Mouse (Mus musculus) T-helper 17 cell (primary cell): ENCODE data around the gene Echdc2.
"Not testable (repeated sequence)": the region's sequence is repeated elsewhere in the genome, so short reads cannot be mapped to it uniquely, and the experiment has no call there.

Experiments
- in situ Hi-C, 2 experiments: fragments of 300-600 bp; cut with MboI, MseI; formaldehyde crosslinking; loops; 1 replicate in 1 of 2; 2 replicates in 1 of 2; pipeline ENCODE4 v1.15.1; 2025; ENCODE audit warnings: high pct_unique_total_duplicates in 2 of 2

Echdc2 gene

GRCm38 (mm10) chr4:108165152-108165895 lies at the start of gene Echdc2:
Gene Echdc2, plus strand, starts transcription at chr4:108165437.
- in situ Hi-C loops, result no loop called here

DNA sequence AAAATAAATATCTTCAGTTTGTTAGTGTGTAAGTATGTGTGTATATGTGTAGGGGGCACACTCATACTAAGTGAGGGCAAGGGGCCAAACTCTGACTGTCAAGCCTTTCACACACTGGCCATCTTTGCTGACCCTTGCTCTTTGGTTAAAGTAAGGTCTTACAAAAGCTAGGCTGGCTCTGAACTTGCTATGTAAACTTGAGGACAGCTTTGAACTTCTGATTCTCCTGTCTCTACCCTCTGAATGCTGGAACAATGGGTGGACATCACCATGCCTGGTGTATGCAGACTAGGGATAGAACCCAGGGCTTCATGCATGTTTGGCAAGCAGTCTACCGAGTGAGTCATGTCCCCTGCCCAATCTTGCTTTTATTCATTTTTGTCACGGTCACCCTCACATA lies 48.8 kb upstream of the Echdc2 start:
- in situ Hi-C loops, result no loop called here

DNA sequence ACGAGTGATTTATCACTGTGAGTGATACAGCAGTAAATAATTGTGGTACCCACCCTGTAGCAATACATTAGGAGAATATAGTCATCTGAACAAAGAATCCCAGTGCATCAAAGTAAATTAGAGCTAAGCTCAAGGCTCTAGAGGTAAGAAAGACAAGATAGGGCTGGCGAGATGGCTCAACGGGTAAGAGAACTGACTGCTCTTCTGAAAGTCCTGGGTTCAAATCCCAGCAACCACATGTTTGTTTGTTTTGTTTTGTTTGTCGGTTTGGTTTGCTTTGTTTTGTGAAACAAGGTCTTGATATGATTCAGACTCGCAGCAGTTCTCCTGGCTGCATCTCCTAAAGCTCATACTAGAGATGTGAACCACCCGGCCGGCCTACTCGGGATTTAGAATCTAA lies 47.7 kb upstream of the Echdc2 start:
- in situ Hi-C loops, result no loop called here

- in situ Hi-C loops, result no loop called here
Observed at GRCm38 (mm10) chr4:108117924-108118876, 47.0 kb upstream of the Echdc2 start.

- in situ Hi-C loops, result no loop called here
Observed at GRCm38 (mm10) chr4:108124104-108124503, 41.1 kb upstream of the Echdc2 start.

DNA sequence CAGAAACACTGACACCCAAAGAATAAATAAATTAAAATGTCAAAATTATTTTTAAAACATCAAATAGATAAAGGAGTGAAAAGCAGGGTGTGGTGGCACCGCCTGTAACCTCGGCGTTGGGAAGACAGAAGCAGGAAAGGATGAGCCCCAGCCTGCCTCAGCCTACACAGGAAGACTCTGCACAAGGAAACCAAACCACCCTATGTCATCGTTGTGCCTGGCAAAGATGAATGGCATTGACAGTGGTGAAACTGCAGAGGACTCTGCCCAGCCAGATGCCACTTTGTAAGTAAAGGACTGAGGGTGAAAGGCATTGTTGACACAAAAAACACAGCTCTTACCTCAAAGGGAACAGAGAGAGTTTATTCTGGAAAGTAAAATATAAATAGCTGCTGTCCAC lies 39.0 kb upstream of the Echdc2 start:
- in situ Hi-C loops, result no loop called here

DNA sequence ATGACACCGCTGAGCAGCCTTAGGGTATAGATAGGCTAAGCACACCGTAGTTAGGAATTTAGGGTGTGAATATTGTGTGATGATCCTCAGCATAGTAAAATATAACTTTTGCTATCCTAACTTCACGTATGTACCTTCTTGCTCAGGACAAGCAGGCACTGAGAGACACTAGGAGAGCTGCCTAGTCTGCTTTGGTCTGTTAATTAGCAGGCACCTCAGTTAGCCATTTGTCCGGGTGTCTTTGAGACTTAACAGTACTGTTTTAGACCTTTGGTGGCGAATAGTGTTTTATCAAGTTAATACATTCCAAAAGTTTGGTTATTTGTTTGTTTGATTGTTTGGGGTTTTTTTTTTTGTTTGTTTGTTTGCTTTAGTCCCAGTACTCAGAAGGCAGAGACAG lies 37.7 kb upstream of the Echdc2 start:
- in situ Hi-C loops, result no loop called here

DNA sequence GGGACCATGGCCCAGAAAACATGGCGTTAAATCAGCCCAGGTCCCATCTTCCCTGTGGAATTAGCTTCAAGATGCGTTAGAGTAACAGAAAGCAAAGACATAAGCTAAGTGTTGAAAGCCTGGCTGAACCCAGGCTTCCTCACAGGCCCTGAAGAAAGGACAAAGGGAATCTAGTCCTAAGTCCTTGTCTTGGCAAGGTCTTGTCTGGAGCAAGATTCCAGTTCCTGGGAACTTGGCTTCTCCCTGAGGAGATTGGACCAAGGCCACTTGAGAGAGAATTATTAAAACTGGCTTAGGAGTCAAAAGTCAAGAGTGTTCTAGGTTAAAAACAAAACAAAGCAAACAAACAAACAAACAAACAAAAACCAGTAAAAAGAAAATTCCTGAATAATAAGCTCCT lies 36.9 kb upstream of the Echdc2 start:
- in situ Hi-C loops, result no loop called here

DNA sequence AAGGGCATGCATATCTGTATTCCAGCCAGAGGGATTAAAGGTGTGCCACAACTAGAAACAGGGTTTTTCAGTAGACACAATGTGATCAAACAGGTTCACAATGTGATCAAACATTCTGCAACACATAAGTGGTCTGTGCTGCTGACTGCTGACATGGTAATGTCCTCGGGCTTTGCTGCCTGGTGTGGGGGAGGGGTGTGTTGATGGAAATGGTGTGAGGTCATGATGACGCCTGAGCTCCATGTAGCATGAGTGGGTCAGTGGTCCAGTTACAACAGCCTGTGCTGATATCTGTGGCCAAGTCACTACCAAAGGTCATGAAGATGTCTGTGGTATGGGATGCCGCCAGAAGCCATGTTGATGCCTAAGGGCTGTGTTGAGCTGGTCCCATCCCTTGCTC lies 34.8 kb upstream of the Echdc2 start:
- in situ Hi-C loops, result loop anchor here in 1 of 2 experiments (5.0 kb wide), 1 partner anchor 1023 kb away; no protein-coding TSS in a partner anchor

GRCm38 (mm10) chr4:108136938-108137337 lies 28.3 kb upstream of the Echdc2 start:
- in situ Hi-C loops, result no loop called here

GRCm38 (mm10) chr4:108143178-108143577 lies 22.1 kb upstream of the Echdc2 start:
- in situ Hi-C loops, result not testable (repeated sequence)

DNA sequence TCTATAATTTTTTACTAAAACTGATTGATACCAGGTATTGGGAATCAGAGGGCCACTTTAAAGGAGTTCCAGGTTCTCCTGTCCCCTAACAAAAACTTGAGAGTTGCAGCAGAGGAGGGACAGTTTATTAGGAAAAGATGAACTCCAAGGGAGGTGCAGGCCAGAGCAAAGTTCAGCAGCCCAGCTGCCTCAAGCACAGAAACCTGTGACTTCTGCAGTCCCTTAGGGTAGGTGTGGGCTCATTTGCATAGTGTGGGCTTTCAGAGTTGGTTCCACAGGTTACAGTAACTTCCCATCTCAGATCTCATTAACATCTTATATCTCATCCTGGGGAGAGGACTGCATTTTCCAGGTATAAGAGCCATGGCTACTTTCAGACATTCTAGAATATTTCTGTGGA lies 21.5 kb upstream of the Echdc2 start:
- in situ Hi-C loops, result no loop called here

DNA sequence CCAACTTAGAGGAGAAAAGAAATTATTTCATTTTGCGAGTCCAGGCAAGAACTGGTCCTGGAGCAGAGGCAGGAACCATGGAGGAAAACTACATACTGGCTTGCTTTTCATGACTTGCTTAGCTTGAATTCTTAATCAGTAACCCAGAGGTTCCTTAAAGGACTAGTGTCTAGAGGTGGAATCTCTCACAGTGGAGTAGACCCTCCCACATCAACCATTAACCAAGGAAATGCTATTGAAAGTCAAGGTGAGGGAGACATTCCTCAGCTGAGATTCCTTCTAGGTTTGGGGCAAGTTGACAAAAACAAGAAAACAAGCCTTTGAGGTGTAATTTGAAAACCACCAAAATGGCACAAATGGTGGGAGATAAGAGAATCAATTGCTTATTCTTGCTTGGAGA lies 20.4 kb upstream of the Echdc2 start, which contains the start of gene Scp2:
Scp2 (minus strand) TSS at position 119 of the 400 bp plus-strand sequence.
- in situ Hi-C loops, result no loop called here

DNA sequence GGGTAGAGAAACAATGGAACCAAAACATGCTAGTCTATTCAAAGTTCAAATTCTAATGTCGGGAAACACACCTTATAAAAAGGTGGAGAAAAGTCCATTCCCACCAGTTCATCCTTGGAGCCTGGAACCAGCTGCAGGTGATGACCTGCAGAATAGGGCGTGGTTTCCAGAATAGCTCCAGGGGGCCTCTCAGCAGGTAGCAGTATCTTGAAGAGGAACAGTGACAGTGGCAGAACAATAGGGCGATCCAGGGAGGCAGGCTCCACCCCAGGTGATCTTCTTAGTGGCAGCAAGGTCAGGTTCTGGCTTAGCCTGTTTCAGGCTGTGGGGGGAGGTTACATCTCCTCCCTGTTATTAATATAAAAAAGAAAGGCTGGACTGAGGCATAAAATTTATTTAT lies 19.7 kb upstream of the Echdc2 start:
- in situ Hi-C loops, result not testable (repeated sequence)

- in situ Hi-C loops, result not testable (repeated sequence)
Observed at GRCm38 (mm10) chr4:108155141-108155540, 10.1 kb upstream of the Echdc2 start.

GRCm38 (mm10) chr4:108161936-108162335 lies 3.3 kb upstream of the Echdc2 start:
- in situ Hi-C loops, result no loop called here

DNA sequence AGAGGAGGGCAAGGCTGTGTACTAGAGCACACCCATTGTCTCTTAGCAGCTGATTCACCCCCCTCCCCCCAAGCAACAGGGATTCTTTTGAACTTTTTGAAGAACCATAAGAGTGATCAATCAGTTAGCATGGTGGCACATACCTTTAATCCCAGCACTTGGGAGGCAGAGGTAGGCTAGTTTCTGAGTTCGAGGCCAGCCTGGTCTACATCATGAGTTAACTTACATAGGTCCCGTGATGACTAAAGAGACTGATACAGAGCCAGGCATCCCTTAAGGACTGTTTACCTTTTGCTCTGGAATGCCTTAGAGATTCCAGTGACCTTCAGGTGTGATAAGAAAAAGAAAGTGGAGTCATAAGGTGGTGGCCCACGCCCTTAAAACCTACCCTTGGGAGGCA lies 1.9 kb upstream of the Echdc2 start:
- in situ Hi-C loops, result no loop called here

DNA sequence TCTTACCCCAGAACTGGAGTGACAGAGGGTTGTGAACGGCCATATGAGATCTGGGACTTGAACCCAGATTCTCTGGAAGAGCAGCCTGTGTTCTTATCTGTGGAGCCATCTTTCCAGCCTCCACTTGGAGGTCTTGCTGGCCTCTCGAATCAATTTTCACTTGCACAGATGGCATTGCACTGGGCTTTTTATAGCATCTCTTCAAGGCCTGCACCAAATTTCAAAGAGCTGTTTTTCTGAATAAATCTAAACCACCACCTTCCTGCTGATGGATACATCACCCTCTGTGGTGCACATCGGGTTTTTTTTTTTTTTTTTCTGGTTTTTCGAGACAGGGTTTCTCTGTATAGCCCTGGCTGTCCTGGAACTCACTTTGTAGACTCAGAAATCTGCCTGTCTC lies 1.6 kb downstream of the Echdc2 start:
- in situ Hi-C loops, result no loop called here

DNA sequence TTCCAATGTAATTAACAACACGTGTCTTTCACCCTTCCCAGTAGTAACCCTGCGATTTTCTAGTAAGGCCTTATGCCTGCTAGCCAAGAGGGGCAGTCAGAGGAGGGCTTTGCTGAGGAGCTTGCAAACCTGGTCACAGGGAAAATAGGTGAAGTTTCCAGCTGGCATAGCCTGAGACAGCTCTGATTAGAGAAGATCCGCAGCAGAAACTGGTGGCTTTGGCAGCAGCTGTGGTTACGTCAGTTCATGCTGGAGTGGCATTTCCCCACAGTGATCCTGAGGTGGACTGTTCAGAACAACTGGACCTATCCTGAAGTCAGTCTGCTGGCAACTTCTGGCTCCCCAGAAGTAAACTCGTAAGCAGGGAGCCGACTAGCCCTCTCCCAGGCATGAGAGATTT lies 2.8 kb downstream of the Echdc2 start:
- in situ Hi-C loops, result no loop called here

- in situ Hi-C loops, result no loop called here
Observed at GRCm38 (mm10) chr4:108182278-108182677, 17.0 kb downstream of the Echdc2 start.

DNA sequence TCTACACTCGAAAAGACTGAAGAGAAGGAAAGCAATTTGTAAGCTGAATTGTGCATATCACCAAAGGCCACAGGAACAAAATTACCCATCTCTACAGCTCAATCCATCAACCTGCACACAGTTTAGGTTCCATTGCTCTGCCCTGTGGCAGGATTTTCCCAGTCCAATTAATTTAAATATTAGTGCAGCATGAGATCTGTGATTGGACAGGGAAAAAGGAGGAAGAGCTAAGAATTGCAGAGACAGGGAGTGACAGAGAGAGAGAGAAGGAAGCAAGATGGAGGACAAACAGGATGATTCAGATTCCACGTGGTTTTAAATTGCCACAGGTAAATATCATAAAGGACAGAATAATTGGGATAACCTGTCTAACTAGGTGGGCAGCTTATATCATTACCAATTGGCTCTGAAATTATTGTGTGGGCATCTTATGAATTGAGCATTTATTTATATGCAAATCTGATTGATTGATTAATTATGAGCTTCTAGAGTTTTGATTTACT lies 27.6 kb downstream of the Echdc2 start:
- in situ Hi-C loops, result no loop called here

DNA sequence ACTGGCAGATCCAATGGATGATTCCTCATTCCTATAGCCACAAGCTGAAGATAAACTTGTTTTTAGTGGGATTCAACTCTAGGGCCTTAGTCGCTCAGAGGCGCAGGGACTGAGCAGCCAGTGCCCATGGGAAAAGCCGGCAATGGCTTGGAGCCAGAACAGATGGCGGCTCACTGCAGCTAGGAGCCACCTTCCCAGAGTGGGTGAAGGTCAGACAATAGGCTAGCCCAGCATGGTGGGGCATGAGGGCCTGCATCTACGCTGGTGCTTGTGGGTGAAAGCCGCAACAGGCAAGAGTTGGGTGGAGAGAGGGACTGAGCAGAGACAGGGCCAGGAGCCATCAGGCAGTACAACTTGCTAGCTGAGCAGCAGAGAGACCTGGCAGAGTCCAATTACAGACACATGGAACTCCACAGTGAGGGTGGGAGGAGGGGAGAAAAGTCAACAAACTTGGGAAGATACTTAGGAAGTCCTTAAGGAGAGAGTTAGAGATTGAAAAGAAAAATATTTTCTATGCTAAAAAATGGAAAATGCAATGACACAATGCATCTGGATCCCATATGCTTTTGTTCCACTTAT lies 31.1 kb downstream of the Echdc2 start:
- in situ Hi-C loops, result no loop called here
